Mouse (Mus musculus) stomach, postnatal 0 days (tissue): ENCODE data around the gene Armc7.

Experiments
- CTCF ChIP-seq: IDR thresholded peaks from 2 replicates; pipeline ENCODE4 v1.5.1; 2016; ENCODE audit warnings: antibody characterized with exemption, low read depth, mild to moderate bottlenecking, moderate library complexity
- EP300 ChIP-seq: optimal IDR thresholded peaks from 2 replicates; pipeline ENCODE3; 2016; ENCODE audit warnings: antibody characterized with exemption

DNA sequence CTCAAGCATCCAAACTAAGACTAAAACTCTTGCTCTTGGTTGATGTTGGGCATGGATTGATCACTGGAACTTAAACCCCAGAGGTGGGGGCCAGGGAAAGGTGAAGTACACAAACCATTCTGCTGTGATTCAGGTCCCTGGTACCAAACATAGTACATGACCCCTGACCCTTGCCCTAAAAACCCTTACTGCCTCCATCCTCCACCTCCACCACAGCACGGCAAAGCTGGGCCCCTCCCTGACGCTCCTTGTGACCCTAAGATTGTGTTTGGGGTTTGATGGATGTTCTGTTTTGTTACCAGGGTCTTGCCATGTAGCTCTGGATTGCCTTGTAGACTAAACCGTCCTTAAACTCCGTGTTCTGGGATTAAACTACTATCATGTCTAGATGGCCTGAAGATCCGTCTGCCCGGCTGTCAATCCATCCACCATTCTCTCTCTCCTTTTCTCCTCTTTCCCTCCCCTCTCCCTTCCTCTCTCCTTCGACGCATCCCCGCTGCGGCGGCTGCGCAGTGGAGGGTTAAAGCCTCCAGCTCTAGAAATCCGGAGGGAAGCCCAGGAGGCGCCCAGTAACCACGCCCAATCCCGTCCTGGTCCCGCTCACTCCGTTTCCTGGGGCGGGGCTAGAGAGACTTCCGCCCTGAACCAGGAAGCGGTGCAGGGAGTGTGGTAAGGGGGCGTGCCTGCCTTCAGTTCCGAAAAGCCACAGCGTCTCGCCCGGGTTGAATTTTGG lies at the start of gene Armc7:
- TF ChIP-seq CTCF (peak; percentile 15; the same call in 1 of the 2 replicates), EP300 (no peak)
